Mouse (Mus musculus) MEL (cell line): ENCODE data around the gene Atf3. TPM values are rescaled to one million over a fixed set of nuclear protein-coding genes. Genes with fewer than 3 reads are reported as not detected.

ENCODE experiments used
- DNase-seq: peaks from one replicate; pipeline ENCODE4 v3.0.0; 2011; ENCODE audit warnings: low read depth, low spot score
- H3K27ac ChIP-seq: 2 replicates; pipeline ENCODE4 v1.5.1; 2012; ENCODE audit warnings: low read depth, mild to moderate bottlenecking, control low read depth, low read length, moderate library complexity; ENCODE audit not compliant: control insufficient read depth
- H3K27me3 ChIP-seq, 2 experiments: fragments of 150-350 bp in 1 of 2; sonication (generic) in 1 of 2; 2 replicates each; pipeline ENCODE4 v1.6.1; 2012; ENCODE audit warnings: low read length in 2 of 2, mild to moderate bottlenecking in 2 of 2, improper control_type of control experiment in 1 of 2, moderate library complexity in 1 of 2; ENCODE audit not compliant: insufficient read depth in 2 of 2, control insufficient read depth in 1 of 2
- H3K36me3 ChIP-seq, 2 experiments: 2 replicates each; pipeline ENCODE4 v1.6.1; 2012 to 2014; ENCODE audit warnings: low read length in 2 of 2, improper control_type of control experiment in 1 of 2, inconsistent platforms in 1 of 2, mild to moderate bottlenecking in 1 of 2; ENCODE audit not compliant: insufficient read depth in 2 of 2, control insufficient read depth in 1 of 2
- H3K4me1 ChIP-seq, 2 experiments: fragments of 150-350 bp in 1 of 2; sonication (generic) in 1 of 2; 2 replicates each; pipeline ENCODE4 v1.6.1; 2012; ENCODE audit warnings: low read length in 2 of 2, improper control_type of control experiment in 1 of 2, mild to moderate bottlenecking in 1 of 2; ENCODE audit not compliant: insufficient read depth in 2 of 2, control insufficient read depth in 1 of 2
- H3K4me3 ChIP-seq, 2 experiments: fragments of 150-350 bp in 1 of 2; sonication (generic) in 1 of 2; 2 replicates each; pipeline ENCODE4 v1.5.1; 2012; ENCODE audit warnings: low read depth in 2 of 2, low read length in 2 of 2, mild to moderate bottlenecking in 2 of 2, moderate library complexity in 2 of 2, control low read depth in 1 of 2, improper control_type of control experiment in 1 of 2; ENCODE audit not compliant: control insufficient read depth in 1 of 2, insufficient read depth in 1 of 2
- H3K79me2 ChIP-seq: 2 replicates; pipeline ENCODE4 v1.6.1; 2012; ENCODE audit warnings: mild to moderate bottlenecking, low read length, moderate library complexity; ENCODE audit not compliant: control insufficient read depth, poor library complexity, insufficient read depth
- H3K9ac ChIP-seq: 2 replicates; pipeline ENCODE4 v1.6.1; 2012; ENCODE audit warnings: low read depth, mild to moderate bottlenecking, control low read depth, low read length, moderate library complexity; ENCODE audit not compliant: control insufficient read depth, poor library complexity, severe bottlenecking
- H3K9me3 ChIP-seq: fragments of 150-350 bp; sonication (generic); replicated peaks from 2 replicates; pipeline ENCODE4 v1.6.1; 2012; ENCODE audit warnings: mild to moderate bottlenecking, low read length, improper control_type of control experiment, moderate library complexity; ENCODE audit not compliant: insufficient read depth
- BHLHE40 ChIP-seq: IDR thresholded peaks from 2 replicates; pipeline ENCODE4 v1.6.1; 2012; ENCODE audit warnings: low read depth, mild to moderate bottlenecking, inconsistent platforms, low read length, improper control_type of control experiment, borderline replicate concordance
- CHD2 ChIP-seq: IDR thresholded peaks from 2 replicates; pipeline ENCODE4 v1.6.1; 2011; ENCODE audit warnings: low read length, improper control_type of control experiment
- E2F4 ChIP-seq: IDR thresholded peaks from 2 replicates; pipeline ENCODE4 v1.6.1; 2011; ENCODE audit warnings: low read depth, low read length, improper control_type of control experiment, borderline replicate concordance
- EP300 ChIP-seq, 2 experiments: IDR thresholded peaks; 2 replicates each; pipeline ENCODE4 v1.6.1; 2011; ENCODE audit warnings: improper control_type of control experiment in 2 of 2, low read length in 2 of 2, low read depth in 1 of 2, mild to moderate bottlenecking in 1 of 2
- GABPA ChIP-seq: IDR thresholded peaks from 2 replicates; pipeline ENCODE4 v1.6.1; 2012; ENCODE audit warnings: low read depth, mild to moderate bottlenecking, inconsistent platforms, low read length, improper control_type of control experiment, moderate library complexity
- GATA1 ChIP-seq: IDR thresholded peaks from 2 replicates; pipeline ENCODE4 v1.6.1; 2011; ENCODE audit warnings: low read depth, low read length, improper control_type of control experiment
- HCFC1 ChIP-seq: IDR thresholded peaks from 2 replicates; pipeline ENCODE4 v1.6.1; 2012; ENCODE audit warnings: low read depth, mild to moderate bottlenecking, inconsistent platforms, low read length, improper control_type of control experiment, moderate library complexity
- KAT2A ChIP-seq: conservative IDR thresholded peaks from 2 replicates; pipeline ENCODE4 v1.6.1; 2012; ENCODE audit warnings: low read depth, low read length, improper control_type of control experiment, inconsistent platforms
- MAFK ChIP-seq: IDR thresholded peaks from 2 replicates; pipeline ENCODE4 v1.6.1; 2011; ENCODE audit warnings: low read depth, mild to moderate bottlenecking, low read length, improper control_type of control experiment, borderline replicate concordance
- MAZ ChIP-seq: IDR thresholded peaks from 2 replicates; pipeline ENCODE4 v1.6.1; 2012; ENCODE audit warnings: low read depth, mild to moderate bottlenecking, inconsistent platforms, low read length, improper control_type of control experiment
- MEF2A ChIP-seq: IDR thresholded peaks from 2 replicates; pipeline ENCODE4 v1.6.1; 2014; ENCODE audit warnings: low read depth, mild to moderate bottlenecking, inconsistent platforms, low read length, improper control_type of control experiment; ENCODE audit not compliant: poor library complexity, insufficient replicate concordance, severe bottlenecking; ENCODE audit errors: extremely low read depth
- MXI1 ChIP-seq: IDR thresholded peaks from 2 replicates; pipeline ENCODE4 v1.6.1; 2011; ENCODE audit warnings: mild to moderate bottlenecking, low read depth, low read length, improper control_type of control experiment
- POLR2AphosphoS2 ChIP-seq: IDR thresholded peaks from 2 replicates; pipeline ENCODE4 v1.6.1; 2011; ENCODE audit warnings: low read length, improper control_type of control experiment
- POLR2AphosphoS5 ChIP-seq: IDR thresholded peaks from 2 replicates; pipeline ENCODE4 v1.6.1; 2012; ENCODE audit warnings: low read depth, borderline replicate concordance, mild to moderate bottlenecking, inconsistent platforms, low read length, moderate library complexity, mixed read lengths
- RAD21 ChIP-seq: IDR thresholded peaks from 2 replicates; pipeline ENCODE4 v1.6.1; 2011; ENCODE audit warnings: mild to moderate bottlenecking, low read depth, low read length, improper control_type of control experiment
- RCOR1 ChIP-seq: IDR thresholded peaks from 2 replicates; pipeline ENCODE4 v1.6.1; 2012; ENCODE audit warnings: low read depth, mild to moderate bottlenecking, inconsistent platforms, low read length, improper control_type of control experiment
- SIN3A ChIP-seq: IDR thresholded peaks from 2 replicates; pipeline ENCODE4 v1.6.1; 2012; ENCODE audit warnings: low read length, improper control_type of control experiment, inconsistent platforms
- SMC3 ChIP-seq: IDR thresholded peaks from 2 replicates; pipeline ENCODE4 v1.6.1; 2011; ENCODE audit warnings: low read depth, low read length, improper control_type of control experiment
- TAL1 ChIP-seq: IDR thresholded peaks from 2 replicates; pipeline ENCODE4 v1.6.1; 2012; ENCODE audit warnings: mild to moderate bottlenecking, inconsistent platforms, low read length, moderate library complexity, mixed read lengths
- TCF12 ChIP-seq: IDR thresholded peaks from 2 replicates; pipeline ENCODE4 v1.6.1; 2014; ENCODE audit warnings: low read depth, mild to moderate bottlenecking, inconsistent platforms, low read length, improper control_type of control experiment, moderate library complexity
- USF1 ChIP-seq: IDR thresholded peaks from 2 replicates; pipeline ENCODE4 v1.6.1; 2014; ENCODE audit warnings: low read depth, mild to moderate bottlenecking, inconsistent platforms, low read length, improper control_type of control experiment, moderate library complexity
- USF2 ChIP-seq, 2 experiments: IDR thresholded peaks; 2 replicates each; pipeline ENCODE4 v1.6.1; 2011 to 2012; ENCODE audit warnings: improper control_type of control experiment in 2 of 2, low read length in 2 of 2, borderline replicate concordance in 1 of 2, inconsistent platforms in 1 of 2, low read depth in 1 of 2, mild to moderate bottlenecking in 1 of 2; ENCODE audit not compliant: insufficient read depth in 1 of 2
- ZC3H11A ChIP-seq: IDR thresholded peaks from 2 replicates; pipeline ENCODE4 v1.6.1; 2012; ENCODE audit warnings: low read depth, mild to moderate bottlenecking, inconsistent platforms, low read length, improper control_type of control experiment
- ZMIZ1 ChIP-seq: IDR thresholded peaks from 2 replicates; pipeline ENCODE4 v1.6.1; 2012; ENCODE audit warnings: low read depth, mild to moderate bottlenecking, inconsistent platforms, low read length, improper control_type of control experiment, moderate library complexity
- ZNF384 ChIP-seq: IDR thresholded peaks from 2 replicates; pipeline ENCODE4 v1.6.1; 2012; ENCODE audit warnings: low read depth, mild to moderate bottlenecking, inconsistent platforms, low read length, improper control_type of control experiment
- polyA plus RNA-seq, 2 experiments: library from polyadenylated mRNA; stranded (reverse) in 1 of 2; unstranded in 1 of 2; fragments of >175 nt in 1 of 2; fragments of >200 nt in 1 of 2; gene quantifications; 2 replicates each; pipeline versions ENCODE4 v1.2.1 to v1.2.4; 2012; ENCODE audit warnings: low replicate concordance in 2 of 2, low read depth in 1 of 2; ENCODE audit not compliant: insufficient read length in 2 of 2, insufficient read depth in 1 of 2, missing spikeins in 1 of 2
- total RNA-seq: library from RNA; depleted of rRNA; stranded (reverse); fragments of 300-350 nt; gene quantifications from 2 replicates; pipeline ENCODE4 v1.2.3, GENCODE M21; 2012; rRNA removed

Atf3 gene
- total RNA-seq (0.46 and 2.5 TPM in 2 replicates), polyA plus RNA-seq (1 to 10 TPM in 1 of 2 experiments, not detected in 1; 1.4 TPM)

DNA sequence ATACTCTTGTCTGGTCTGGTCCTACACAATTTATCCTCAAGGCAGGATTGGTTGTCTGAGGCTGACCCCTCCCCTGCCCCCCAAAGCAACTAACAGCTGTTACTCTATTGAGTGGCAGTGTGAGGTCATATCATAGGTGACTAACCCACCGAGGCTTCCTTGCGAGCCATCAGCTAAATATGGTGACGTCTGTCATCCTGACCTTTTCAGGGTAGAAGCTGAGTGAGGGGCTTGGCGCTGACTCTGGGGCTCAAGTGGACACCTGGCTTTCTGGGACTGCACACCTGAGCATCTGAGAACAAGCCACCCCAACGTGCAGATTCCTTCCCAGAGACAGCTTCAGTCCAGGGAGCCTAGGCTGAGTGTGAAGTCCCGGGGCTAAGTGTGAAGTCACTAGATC is at the start of gene Atf3:
Gene Atf3 (minus strand): TSS at position 101 of the 400 bp plus-strand sequence.
- no peak for TF ChIP-seq EP300 (IDR thresholded peaks at IDR 0.05; ENCODE audit: low read depth in 1 of 2, low read length in 2 of 2)
- no peak for TF ChIP-seq GATA1
- no peak for TF ChIP-seq TCF12
- TF ChIP-seq USF2 (IDR thresholded peaks at IDR 0.05; ENCODE audit: borderline replicate concordance in 1 of 2, insufficient read depth in 1 of 2, low read depth in 1 of 2, low read length in 2 of 2): no peak
- TF ChIP-seq CHD2: no peak
- no peak for TF ChIP-seq SIN3A
- TF ChIP-seq MXI1: no peak
- TF ChIP-seq HCFC1: no peak
- no peak for TF ChIP-seq KAT2A
- TF ChIP-seq ZNF384: no peak
- TF ChIP-seq RAD21: no peak
- TF ChIP-seq SMC3: no peak
- TF ChIP-seq E2F4: no peak
- no peak for TF ChIP-seq USF1
- no peak for TF ChIP-seq POLR2AphosphoS5
- TF ChIP-seq ZC3H11A: no peak
- TF ChIP-seq ZMIZ1: no peak
- no peaks in the 10 kb centered on the region for H3K9me3 ChIP-seq
- no peaks in the 10 kb centered on the region for H3K79me2 ChIP-seq
- no peak for DNase-seq
- H3K4me1 ChIP-seq: peaks cover 0 to 5% of the 10 kb centered on the region in 2 experiments; a peak in 1 of 4 replicates
- no peak within 1 kb of the TSS for H3K9ac ChIP-seq
- H3K36me3 ChIP-seq: no peaks in the 10 kb centered on the region
- H3K4me3 ChIP-seq: no peak within 1 kb of the TSS
- no peak within 1 kb of the TSS for H3K27ac ChIP-seq
- H3K27me3 ChIP-seq: peaks cover 16 to 28% of the 10 kb centered on the region in 2 experiments

DNA sequence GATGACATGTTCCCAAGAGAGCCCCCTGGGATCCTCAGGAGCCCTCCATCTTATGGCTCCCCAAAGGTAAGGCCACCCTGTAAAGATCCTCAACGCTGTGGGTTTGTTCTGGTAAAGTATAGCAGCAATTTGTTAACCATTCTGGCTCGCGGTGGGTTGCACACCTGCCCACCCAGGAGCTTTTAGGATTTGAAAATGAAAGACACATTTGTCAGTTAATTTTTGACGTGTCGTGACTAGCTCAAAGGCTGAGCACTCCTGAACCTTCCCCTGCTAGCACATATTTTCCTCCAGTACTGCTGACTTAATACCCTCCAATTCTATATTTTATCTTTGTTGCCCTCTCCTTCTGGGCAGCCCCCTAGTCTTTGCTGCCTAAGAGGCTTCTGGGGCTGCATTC is 49.3 kb upstream of the Atf3 start:
- H3K4me3 ChIP-seq: no peak overlapping the region
- peaks cover 4 to 9% of the 10 kb centered on the region in 2 experiments for H3K27me3 ChIP-seq
- H3K9me3 ChIP-seq: no peaks in the 10 kb centered on the region
- no peaks in the 10 kb centered on the region for H3K79me2 ChIP-seq
- no peak overlapping the region for H3K9ac ChIP-seq
- H3K36me3 ChIP-seq: no peaks in the 10 kb centered on the region
- DNase-seq: no peak
- no peak for TF ChIP-seq TAL1
- TF ChIP-seq USF2 (IDR thresholded peaks at IDR 0.05; ENCODE audit: borderline replicate concordance in 1 of 2, insufficient read depth in 1 of 2, low read depth in 1 of 2, low read length in 2 of 2): no peak
- no peak for TF ChIP-seq ZMIZ1
- no peak for TF ChIP-seq POLR2AphosphoS2
- TF ChIP-seq MEF2A: no peak
- TF ChIP-seq USF1: no peak
- TF ChIP-seq BHLHE40: no peak
- no peak for TF ChIP-seq ZC3H11A
- TF ChIP-seq RCOR1: no peak
- no peak for TF ChIP-seq SIN3A
- no peak for TF ChIP-seq RAD21
- no peak for TF ChIP-seq MXI1
- TF ChIP-seq TCF12: no peak
- no peak for TF ChIP-seq MAZ
- TF ChIP-seq GABPA: no peak
- no peak for TF ChIP-seq HCFC1
- no peak for TF ChIP-seq E2F4
- no peak for TF ChIP-seq MAFK
- H3K4me1 ChIP-seq: no peaks in the 10 kb centered on the region
- H3K27ac ChIP-seq: no peak overlapping the region
